Mouse (Mus musculus) adrenal gland, postnatal 14 days (tissue): ENCODE measurements around the gene Poln. TPM values are rescaled to one million over a fixed set of nuclear protein-coding genes. Genes with fewer than 3 reads are reported as not detected.
A peak's percentile ranks its signal among the peaks of the same experiment; 100 is the strongest.

ENCODE experiments used
- DNase-seq: peaks from one replicate; pipeline ENCODE4 v3.0.0; 2021; ENCODE audit warnings: mixed read lengths
- total RNA-seq: library from RNA; stranded (reverse); gene quantifications from 2 replicates; pipeline ENCODE4 v1.2.3, GENCODE M21; 2021

Gene Poln
- total RNA-seq, 1 experiment from 2014 or later: 47.0 TPM

DNA sequence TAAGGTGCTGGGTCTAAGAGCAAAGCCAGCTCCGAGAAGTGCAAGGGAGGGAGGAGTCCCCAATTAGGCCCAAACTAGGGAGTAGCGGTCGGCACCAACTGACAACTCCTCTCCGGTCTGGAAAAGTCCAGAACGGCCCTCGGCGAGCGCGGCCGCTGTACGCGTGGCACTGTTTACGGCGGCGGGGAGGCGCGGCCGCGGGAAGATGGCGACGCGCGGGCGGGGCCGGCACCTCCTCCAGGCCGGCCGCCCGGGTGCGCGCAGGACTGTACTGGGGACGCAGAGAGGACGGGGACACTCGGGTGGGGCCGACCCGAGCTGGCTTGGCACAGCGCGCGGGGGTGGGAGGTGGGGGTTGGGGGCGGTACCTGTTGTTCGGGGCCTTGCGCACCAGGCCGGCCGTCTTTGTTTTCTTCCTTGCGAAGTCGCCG is 17.7 kb upstream of the Poln start:
- peak; percentile 83 for DNase-seq

DNA sequence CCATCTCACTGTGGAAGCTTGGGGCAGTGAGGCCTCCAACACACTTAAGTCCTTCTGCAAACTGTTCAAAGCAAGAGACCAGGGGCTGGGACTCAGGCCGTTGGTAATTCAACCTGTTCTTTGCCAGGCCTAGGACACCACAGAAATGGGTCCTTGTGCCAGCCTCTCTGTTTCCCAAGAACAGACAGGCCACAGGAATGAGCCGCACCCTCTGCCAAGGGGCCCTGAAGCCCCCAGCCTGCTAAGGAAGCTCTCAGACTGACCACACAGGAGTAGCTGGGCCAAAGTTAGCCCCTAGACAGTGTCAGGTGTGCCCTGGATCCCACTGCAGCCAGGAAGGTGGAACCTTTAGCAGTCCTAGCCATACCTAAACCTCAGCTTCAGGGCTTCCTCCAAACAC is 17.1 kb upstream of the Poln start:
- DNase-seq: peak; percentile 29

DNA sequence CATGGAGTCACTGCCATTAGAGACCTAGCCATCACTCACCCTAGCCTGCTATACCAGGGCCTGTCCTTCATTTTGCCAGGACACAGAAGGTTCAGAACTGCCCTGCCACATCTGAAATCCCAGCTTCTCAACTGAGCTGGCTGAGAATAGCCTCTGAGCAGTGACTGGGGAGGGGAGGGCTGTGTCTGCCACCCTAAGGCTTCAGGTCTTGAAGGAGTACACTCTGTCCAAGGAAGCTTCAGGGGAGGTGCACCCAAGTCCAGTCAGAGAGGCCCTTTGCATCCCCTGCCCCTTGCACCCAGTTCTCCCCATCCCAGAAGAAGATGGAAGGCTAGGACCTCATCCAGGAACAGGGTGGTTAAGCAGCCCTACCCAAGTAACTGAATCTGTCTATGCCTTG is 16.5 kb upstream of the Poln start:
- DNase-seq: peak; percentile 1

DNA sequence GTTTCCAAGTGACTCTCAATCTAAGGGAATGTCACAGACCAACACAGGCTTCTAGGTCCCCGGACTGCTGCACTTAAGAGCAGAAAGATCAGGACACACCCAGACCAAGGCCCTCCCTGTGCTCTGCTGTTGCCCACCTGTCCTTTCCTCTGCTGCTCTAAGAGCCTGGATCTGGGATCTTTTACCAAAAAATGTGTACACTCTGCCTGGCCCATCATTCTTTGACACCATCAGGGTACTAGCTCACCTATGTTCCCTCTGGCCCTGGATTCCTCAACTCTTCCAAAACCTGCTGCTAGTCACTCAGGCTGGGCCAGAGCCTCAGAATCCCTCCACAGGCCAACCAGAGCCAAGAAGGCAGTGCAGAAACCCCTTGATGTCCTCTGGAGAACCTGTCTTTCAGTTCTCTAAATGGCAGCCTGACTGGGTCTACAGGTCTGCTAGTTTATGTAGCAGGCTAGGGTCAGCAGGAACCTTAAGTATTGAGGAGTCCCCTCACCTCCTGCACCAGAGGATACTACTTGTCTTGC is 15.9 kb upstream of the Poln start:
- no peak for DNase-seq

DNA sequence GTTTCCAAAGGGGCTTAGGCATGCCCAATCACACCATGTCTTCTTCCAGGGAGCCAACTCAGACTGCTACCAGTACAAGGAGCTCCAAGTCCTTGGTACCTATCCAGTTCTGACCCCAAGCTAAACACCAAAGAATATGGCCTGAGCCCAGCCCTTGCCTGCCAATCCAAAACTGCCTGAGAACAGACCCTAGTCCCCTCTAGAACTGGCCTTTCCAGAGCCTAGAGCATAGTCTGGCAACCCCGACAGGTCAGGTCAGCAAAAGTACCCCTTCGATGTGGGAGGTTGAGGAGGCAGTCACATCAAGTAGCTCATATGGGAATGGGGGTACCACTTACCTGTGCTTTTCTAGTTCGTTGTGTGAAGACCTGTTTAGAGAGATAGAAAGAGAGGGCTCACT is 14.7 kb upstream of the Poln start:
- DNase-seq: peak; percentile 2

DNA sequence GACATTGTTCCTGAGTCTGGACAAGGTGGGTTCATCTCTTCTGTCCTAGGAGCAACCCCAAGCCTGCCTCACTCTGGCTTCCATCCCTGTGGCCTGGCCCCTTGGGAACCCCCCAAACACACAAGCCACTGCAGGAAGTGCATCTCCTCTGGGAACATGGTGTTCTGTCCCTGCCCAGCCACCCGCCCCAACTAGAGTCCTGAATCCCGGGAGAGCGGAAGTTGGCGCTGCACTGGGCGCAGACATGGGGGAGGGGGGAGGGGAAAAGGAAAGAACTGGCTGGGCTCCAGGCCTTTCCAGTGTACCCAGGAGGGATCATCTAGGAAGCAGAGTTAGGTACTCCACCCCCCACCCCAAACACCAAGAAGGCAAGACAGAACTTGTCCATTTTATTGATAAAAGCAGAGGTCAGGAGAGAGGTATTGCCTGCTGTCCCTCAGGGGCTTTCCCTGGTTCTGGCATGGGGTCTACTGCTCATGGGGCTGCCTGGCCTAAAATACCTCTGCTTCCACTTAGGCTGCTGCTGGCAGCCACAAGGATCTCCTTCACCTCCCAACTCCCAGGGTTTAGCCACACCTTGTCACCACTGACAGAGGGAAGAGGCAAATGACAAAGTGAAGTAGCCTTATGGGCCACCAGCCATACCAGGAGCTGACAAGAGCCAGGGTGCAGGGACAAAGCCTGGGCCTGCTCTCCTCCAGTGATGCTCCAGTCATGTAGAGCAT is 14.1 kb upstream of the Poln start:
- DNase-seq: peak; percentile 85

DNA sequence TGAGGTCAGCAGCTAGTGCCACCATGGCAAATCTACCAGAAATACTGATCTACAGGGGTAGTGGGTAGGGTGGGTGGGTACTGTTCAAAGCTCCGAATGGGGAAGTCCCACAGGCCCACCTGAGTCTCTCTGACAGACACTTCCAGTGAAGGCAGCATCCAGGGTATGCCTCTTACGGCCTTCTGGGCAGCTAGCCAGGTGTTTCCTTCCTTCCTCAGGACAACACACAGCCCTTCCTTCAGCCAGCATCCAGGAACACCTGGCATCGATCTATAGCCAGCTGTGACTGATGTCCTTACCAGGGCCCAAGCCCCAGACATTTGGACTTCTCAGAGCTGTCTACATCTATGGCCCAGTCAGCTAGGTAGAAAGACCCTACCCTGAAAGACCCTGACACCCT is 13.2 kb upstream of the Poln start:
- peak; percentile 48 for DNase-seq

DNA sequence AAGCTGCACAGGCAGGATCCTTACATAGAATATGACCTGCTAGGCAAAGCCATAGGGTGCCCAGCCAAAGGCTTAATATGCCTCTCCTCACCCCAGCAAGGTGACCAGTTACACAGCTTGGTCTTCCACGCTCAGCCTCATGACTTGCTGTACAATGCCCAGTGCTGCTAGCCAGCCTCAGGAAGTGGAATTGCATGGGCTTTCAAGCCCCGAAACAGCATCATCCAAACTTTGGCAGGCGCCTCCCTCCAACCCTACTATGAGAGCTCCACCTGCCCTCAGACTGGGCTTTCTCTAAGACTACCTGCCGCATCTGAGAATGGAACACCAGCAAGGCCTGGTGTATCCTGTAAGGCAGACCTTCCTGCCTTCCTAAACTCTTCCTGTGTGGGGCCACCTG is 8.6 kb upstream of the Poln start:
- no peak for DNase-seq

DNA sequence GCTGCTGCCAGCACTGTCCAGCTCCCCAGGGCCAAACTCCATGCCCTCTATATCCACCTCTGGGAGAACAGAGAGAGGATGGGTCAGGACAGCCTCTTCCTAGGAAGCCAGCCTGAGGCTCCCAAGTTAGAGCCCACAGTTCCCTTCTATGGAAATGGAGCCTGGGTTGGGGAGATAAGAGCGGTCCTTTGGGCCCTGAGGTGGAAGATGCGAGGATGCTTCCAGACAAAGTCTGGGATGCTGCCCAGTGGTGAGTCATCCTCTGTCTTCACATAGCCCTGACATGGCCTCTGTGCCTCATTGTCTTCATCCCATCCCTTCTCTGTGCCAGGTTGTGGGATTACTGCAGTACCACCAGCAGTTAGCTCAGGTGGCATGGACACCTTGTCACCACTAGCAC is 7.8 kb upstream of the Poln start:
- peak; percentile 38 for DNase-seq

DNA sequence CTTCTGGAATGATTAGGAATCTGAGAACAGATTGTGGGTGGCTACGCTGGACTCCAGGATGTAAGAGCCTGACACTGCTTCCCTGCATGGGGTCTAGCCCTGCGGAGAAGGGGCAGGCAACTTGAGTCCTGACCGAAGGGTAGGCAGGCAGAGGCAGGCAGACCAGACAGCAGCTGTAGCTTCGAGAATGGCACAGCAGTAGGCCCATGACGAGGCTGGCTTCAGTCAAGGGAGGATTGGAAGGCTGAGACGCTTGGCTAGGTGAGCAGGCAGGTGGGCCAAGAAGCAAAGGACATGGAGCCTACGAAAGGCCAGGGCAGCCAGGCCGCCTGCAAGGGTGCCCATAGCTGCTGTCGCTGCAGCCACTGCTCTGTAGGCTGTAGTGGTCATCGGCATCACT is 7.4 kb upstream of the Poln start:
- no peak for DNase-seq

DNA sequence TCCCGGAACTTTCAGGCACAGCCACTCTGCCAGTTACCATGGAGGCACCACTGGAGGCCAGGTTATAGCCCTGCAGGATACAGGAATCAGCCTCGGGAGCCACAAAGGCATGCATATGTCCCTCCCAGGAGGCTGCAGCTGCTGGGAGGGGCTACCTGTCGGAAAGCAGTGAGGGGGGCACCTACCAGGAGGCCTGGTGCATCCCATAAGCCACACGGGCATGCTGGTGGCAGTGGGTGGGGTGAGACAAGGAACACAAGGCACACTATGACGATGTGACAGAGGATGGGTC is 6.1 kb upstream of the Poln start:
- DNase-seq: no peak

DNA sequence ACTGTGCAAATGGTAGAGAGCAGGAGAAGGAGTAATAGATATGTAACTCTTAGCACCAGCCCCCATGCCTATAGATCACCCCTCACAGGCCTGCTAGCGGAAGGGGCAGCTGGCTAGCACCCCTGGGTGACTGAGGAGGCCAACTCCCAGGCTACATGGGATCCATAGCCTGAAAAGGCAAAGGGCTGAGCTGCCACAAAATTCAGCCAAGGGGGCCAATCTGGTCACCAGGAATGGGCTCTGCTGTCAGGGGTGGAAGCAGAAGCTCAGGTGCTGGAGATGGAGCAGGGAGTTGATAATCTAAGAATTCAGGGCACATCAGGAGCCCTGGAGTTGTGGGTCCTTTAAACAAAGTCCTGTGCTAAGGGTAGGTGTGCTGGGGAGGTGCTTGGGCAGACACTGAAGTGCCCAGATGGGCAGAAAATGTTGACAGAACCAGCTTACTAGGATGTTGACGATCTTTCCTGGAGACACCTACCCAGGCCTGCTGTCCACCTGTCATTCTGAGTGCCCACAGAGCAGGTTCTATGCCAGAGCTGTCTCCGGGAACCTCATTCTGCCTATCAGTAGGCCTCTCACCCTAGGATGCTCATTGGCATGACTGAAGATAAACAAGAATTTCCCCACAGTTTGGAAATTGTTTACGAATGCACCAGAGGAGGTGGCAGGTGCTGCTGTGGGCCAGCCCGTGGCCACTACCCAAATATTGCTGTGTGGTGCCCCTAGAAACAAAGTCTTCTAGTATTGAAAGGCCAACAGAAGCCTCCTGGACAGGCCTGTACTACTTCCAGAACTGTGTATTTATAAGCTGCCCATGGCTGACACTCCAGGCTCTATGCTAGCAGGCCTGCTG is 5.5 kb upstream of the Poln start:
- no peak for DNase-seq

DNA sequence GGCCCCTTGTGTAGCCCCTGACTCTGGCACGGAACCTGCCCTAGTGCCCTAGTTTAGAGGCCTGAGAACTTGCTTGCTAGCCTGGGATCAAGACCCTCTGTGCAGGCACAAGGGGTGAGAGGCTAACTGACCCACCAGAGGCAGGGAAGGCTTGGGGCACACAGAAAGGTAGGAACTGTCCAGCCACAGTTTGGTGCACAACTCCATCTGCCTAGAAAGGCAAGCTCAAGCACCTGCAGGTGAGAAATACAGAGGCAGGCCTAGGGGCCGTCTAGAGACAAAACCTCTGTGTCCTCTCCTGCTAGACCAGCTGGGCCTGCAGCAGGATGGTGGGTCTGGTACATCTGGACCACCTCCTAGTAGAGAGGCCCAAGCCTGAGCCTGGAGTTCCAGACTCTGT is 4.8 kb upstream of the Poln start:
- DNase-seq: no peak

DNA sequence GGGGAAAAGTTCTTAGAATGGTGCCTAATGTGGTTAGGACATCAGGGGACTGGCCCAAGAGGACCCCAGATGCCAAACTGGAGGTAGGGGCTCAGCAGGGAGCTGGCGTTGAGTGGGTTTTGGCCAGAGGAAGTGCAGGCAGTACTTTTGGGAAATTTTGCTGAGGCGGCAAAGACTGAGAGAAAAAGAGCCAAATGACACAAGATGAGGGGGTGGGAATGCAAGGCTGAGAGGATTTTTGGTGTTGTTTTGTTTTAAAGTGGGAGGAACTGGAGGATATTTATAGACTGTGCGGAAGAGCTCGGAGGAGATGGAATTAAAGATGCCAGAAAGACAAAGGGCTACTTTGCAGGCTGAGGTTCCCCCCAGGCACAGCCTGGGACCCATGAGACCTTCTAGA is 1.5 kb upstream of the Poln start:
- no peak for DNase-seq

DNA sequence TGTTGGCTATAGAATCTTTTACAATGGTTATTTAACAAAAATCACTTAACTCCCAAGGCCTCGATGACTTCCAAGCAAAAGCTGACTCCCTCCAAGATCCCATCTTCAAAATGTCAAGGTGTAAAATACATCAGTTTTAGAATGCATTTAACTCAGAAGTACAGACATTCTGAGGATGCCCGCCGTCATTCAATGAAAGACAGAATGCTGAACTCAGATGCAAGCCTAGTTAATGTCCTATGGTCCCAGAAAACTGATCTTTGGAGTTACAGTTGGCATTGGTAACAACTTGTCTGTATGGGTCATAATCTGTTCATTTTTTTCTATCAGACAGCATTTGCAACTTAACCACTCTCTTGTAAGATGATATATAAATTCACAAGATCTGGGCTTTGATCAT is 706 bp upstream of the Poln start:
- no peak for DNase-seq

DNA sequence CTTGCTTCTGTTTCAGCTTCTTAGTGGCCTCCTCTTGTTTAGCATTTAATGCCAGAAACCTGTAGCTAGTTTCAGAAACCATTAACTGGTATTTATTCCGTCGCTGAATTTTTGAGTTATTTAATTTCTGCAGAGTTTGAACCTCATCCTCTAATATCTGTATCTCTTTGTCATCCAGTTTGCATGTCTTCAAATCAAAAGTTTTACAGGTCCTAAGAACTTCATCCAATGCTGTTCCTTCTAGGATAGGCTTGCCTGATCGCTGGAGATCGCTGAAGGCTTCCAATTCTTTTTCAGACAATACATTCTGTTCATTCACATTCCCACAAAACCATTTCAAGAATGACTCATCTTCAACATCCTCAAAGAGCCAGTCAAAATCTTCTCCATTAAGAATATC is 1.4 kb downstream of the Poln start:
- no peak for DNase-seq

DNA sequence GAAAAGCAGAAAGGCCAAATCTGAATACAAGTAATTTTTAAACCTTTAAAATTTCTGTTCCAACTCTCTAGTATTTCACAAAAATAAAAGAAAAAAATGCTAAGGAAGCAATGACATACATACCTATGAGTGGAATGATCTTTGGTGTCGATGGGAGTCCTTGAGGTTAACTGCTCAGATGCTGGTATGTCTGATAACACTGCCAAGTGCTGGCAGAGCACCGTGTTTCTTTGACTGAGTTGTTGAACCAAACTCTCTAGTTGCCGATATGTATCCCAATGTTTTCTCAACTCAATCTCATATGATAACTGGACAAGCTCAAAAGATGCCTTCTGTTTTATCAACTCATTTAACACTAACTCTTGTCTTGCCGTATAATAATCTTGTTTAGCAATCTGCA is 3.5 kb downstream of the Poln start:
- no peak for DNase-seq

DNA sequence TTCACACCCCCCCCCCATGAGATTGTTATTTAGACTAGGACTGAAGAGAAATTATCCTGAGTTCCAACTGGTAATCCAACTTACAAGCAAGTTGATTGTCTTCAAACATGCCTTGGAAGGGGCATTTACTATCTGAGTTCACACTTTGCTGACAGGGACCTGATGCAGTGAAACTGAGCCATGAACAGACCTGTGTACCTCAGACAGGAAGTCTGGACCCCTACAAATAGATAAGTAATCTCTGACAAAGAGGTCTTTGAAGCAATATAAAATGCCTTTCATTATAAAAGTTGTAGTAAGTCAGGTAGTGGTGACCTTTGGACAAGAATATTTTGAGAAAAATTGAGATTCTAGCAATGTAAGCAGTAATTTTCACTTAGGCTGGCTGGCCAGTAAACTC is 20.8 kb downstream of the Poln start:
- no peak for DNase-seq

DNA sequence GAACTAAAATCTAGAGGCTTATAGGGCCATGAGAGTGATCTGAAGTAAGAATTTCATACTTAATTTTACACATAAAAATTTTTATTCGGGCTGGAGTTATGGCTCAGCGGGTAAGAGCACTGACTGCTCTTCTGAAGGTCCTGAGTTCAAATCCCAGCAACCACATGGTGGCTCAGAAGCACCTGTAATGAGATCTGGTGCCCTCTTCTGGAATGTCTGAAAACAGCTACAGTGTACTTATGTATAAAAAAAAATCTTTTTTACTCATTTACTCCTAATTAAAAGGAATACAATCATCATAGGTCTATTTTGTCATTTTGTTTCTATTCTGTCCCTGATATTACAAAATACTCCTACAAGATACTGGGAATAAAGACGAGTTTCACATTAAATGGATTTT is 21.7 kb downstream of the Poln start:
- no peak for DNase-seq

DNA sequence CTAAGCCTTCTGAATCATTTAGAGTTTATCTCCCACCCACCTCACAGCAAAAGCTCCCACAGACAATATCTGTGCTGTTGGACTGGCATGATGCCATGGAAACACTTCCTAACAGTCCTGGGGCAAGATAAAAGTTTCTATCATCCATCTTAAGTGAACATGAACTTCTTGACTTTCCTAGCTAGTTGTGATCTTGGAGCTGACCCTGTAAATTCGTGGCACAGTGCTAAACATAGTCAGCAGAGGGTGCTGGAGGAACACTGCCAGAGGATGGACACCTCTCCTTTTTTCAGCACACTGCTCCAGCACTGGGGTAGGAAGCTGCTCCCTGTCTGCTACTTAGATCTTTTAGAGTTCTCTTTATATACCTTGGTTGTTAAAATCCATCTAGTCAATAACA is 29.5 kb downstream of the Poln start:
- peak; percentile 41 for DNase-seq

DNA sequence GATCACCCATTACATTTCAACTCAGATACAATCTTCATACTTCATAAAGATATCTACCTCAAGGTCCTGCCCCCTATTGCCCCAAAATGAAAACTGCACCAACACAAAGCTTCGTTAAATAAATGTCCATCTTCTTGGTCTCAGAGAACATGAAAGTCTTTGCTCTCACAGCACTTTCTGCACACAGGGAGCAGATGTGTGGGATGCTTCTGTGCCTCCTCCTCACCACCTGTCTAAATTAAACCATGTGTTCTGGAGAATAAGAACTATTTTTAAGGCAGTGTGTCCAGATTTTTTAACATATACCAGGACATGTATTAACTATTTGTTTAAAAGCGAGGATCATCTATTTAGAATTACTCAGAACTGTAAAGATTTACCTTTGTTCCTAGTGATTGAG is 36.5 kb downstream of the Poln start:
- DNase-seq: no peak

DNA sequence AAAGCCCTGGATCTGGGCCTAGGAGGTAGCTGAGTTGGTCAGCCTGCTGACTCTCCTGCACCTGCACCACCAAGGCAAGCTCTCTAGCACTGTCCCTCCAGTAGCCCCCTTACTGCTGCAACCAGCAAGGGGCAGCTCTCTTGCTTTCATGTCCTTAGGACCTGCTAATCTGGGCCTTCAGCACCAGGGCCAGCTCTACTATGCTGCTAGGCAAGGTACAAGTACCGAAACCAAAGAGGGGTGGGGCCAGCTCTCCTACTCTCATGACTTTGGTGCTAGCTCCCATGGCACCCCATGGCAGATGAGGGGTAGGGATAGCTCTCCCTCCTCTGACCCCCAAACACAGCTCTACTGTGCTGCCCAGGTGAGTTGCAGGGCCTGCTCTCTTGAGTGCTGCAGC is 45.1 kb downstream of the Poln start:
- peak; percentile 10 for DNase-seq

DNA sequence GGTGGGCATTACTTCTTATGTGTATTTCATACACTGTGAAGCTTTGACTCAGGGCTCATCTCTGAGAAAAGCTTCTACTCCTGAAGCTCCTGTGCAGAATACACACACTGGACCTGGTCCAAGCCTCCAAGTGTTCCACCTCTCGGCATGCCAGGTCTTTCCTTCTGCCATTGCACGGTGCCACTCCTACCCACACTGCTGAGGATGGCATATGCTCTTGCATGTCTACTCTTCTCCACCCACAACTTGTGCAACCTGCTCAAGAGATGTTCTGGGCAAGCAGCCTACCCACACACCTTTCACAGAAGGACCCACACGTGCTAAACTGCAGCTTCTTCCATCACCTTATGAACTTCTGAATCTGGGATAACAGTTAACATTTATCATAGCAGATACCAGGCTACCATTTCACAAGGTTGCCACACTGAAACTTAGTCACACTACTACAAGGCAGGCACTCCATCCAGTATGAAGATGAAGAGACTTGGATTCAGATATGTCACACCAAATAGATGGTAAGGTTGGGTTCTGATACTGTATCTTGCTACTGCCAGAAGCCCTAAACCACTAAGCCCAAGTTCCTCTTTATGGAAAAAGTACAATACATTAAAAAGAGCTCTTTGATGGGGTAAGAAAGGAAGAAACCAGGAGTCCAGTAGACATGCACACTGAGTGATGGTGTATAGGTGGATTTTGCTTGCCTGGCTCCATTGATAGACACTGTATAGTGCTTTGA is 50.0 kb downstream of the Poln start:
- no peak for DNase-seq
